Mouse (Mus musculus) A20 (cell line): ENCODE measurements around the gene Svop.
A peak's percentile ranks its signal among the peaks of the same experiment; 100 is the strongest.

ENCODE experiments used
- DNase-seq: peaks from one replicate; pipeline ENCODE4 v3.0.0-alpha.2; 2011; ENCODE audit warnings: low read depth, low spot score

Gene Svop

GRCm38 (mm10) chr5:113996458-113996857 lies 94.9 kb downstream of the Svop start:
- no peak for DNase-seq

GRCm38 (mm10) chr5:113993487-113994465 lies 97.6 kb downstream of the Svop start, which contains the start of gene Ssh1:
TSS of gene Ssh1 (minus strand) at chr5:113993894.
- peak; percentile 89 for DNase-seq

- peak; percentile 87 for DNase-seq
These were observed 98.3 kb downstream of the Svop start for GRCm38 (mm10) chr5:113993031-113993486.

GRCm38 (mm10) chr5:113992339-113992831 lies 99.0 kb downstream of the Svop start:
- DNase-seq = peak; percentile 92

- no peak for DNase-seq
These were observed 100.2 kb downstream of the Svop start for GRCm38 (mm10) chr5:113991141-113991540.

- peak; percentile 20 for DNase-seq
These were observed 100.8 kb downstream of the Svop start for GRCm38 (mm10) chr5:113990593-113990992.

- no peak for DNase-seq
These were observed 101.8 kb downstream of the Svop start for GRCm38 (mm10) chr5:113989437-113990024.

GRCm38 (mm10) chr5:113986182-113986961 lies 105.0 kb downstream of the Svop start:
- no peak for DNase-seq

GRCm38 (mm10) chr5:113985737-113986136 lies 105.6 kb downstream of the Svop start:
- peak; percentile 26 for DNase-seq

- DNase-seq = no peak
These were observed 107.2 kb downstream of the Svop start for GRCm38 (mm10) chr5:113984025-113984740.

- no peak for DNase-seq
These were observed 107.8 kb downstream of the Svop start for GRCm38 (mm10) chr5:113983541-113983940.

- no peak for DNase-seq
These were observed 109.5 kb downstream of the Svop start for GRCm38 (mm10) chr5:113981843-113982242.

- peak; percentile 72 for DNase-seq
These were observed 110.2 kb downstream of the Svop start for GRCm38 (mm10) chr5:113981171-113981570.

- DNase-seq = peak; percentile 55
These were observed 110.9 kb downstream of the Svop start for GRCm38 (mm10) chr5:113980511-113980910.

- no peak for DNase-seq
These were observed 114.1 kb downstream of the Svop start for GRCm38 (mm10) chr5:113977309-113977708.
